Mouse (Mus musculus): Measurements from ENCODE around the gene Tmem233. TPM values are rescaled to one million over a fixed set of nuclear protein-coding genes. Genes with fewer than 3 reads are reported as not detected.

The Tmem233 gene
- polyA plus RNA-seq, 1 experiment from 2014 or later: 0.09 TPM

DNA sequence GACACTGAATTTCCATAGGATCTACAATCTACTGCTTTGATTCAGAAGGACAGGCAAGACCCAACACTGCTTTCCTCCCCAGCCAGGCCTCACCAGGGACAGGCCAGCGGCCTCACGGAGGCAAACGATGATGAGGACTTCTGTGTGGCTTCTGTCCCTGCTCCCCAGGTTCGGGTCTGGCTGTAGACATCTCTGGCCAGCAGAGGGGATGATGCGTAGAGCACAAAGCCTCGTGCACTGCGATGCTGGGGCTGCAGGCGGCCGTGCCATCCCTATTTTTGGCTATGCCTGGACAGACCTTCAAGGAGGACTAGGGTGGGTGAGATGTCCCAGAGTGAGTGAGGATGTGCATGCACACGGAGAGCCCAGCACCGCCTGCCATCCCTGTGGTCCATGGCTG, 68.8 kb downstream of the Tmem233 start:
- Histone ChIP-seq H3K4me3 (replicated peaks; ENCODE audit: low read length) (no peak overlapping the region), H3K9ac (ENCODE audit: low read length) (no peak overlapping the region), H3K27ac (ENCODE audit: low read length) (no peak overlapping the region), H3K27me3 (ENCODE audit: control insufficient read depth, insufficient read depth, low read length) (no peaks in the 10 kb centered on the region), H3K4me2 (ENCODE audit: low read depth, low read length) (no peak overlapping the region), H3K9me3 (replicated peaks; ENCODE audit: control insufficient read depth, low read length) (no peaks in the 10 kb centered on the region), H3K36me3 (ENCODE audit: control insufficient read depth, insufficient read depth, low read length) (peaks cover 41% of the 10 kb centered on the region), H3K4me1 (ENCODE audit: control insufficient read depth, insufficient read depth, low read length) (0 out of 2 replicates have a peak, but pooled peaks cover 3% of the 10 kb centered on the region)
- 90% methylated on average over 11 of the region's 11 CpGs for WGBS
- ATAC-seq (ENCODE audit: insufficient read depth, low FRiP score): no peak

- Histone ChIP-seq H3K9me3 (replicated peaks; ENCODE audit: control insufficient read depth, low read length) (no peaks in the 10 kb centered on the region), H3K27ac (ENCODE audit: low read length) (no peak overlapping the region), H3K4me2 (ENCODE audit: low read depth, low read length) (no peak overlapping the region), H3K9ac (ENCODE audit: low read length) (no peak overlapping the region), H3K4me3 (replicated peaks; ENCODE audit: low read length) (no peak overlapping the region), H3K36me3 (ENCODE audit: control insufficient read depth, insufficient read depth, low read length) (peaks cover 37% of the 10 kb centered on the region), H3K27me3 (ENCODE audit: control insufficient read depth, insufficient read depth, low read length) (no peaks in the 10 kb centered on the region), H3K4me1 (ENCODE audit: control insufficient read depth, insufficient read depth, low read length) (no peaks in the 10 kb centered on the region)
- 81% methylated on average over 8 of the region's 8 CpGs for WGBS
- ATAC-seq (ENCODE audit: insufficient read depth, low FRiP score): no peak
Observed at GRCm38 (mm10) chr5:116013821-116014220, 69.2 kb downstream of the Tmem233 start.

DNA sequence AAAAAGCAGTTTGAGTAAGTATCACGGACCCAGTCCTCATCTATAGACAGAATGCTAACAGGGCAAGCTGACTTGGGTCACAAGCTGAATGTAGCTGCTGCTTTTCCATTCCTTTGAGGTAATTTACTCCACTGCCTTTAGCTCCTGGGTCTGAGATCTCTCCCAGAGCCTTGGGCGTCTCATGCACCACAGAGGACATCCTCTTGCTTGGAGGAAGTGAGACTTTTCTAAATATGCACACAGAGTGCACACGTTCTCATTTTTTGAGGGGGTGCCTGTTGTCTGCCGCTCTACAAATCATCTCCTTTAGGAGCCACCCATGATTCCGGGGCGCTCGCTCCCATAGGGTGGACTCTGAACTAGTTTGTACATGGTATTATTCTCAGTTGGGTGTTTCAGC, 70.5 kb downstream of the Tmem233 start:
- no peak overlapping the region for H3K9ac ChIP-seq (ENCODE audit: low read length)
- no peak for ATAC-seq (ENCODE audit: insufficient read depth, low FRiP score)
- peaks cover 32% of the 10 kb centered on the region for H3K36me3 ChIP-seq (ENCODE audit: control insufficient read depth, insufficient read depth, low read length)
- no peak overlapping the region for H3K27ac ChIP-seq (ENCODE audit: low read length)
- H3K9me3 ChIP-seq (replicated peaks; ENCODE audit: control insufficient read depth, low read length): no peaks in the 10 kb centered on the region
- no peaks in the 10 kb centered on the region for H3K27me3 ChIP-seq (ENCODE audit: control insufficient read depth, insufficient read depth, low read length)
- H3K4me1 ChIP-seq (ENCODE audit: control insufficient read depth, insufficient read depth, low read length): no peaks in the 10 kb centered on the region
- WGBS: 86% methylated on average over 7 of the region's 7 CpGs
- no peak overlapping the region for H3K4me3 ChIP-seq (replicated peaks; ENCODE audit: low read length)
- H3K4me2 ChIP-seq (ENCODE audit: low read depth, low read length): no peak overlapping the region

- no peak overlapping the region for H3K4me2 ChIP-seq (ENCODE audit: low read depth, low read length)
- H3K4me1 ChIP-seq (ENCODE audit: control insufficient read depth, insufficient read depth, low read length): no peaks in the 10 kb centered on the region
- H3K27me3 ChIP-seq (ENCODE audit: control insufficient read depth, insufficient read depth, low read length): no peaks in the 10 kb centered on the region
- H3K4me3 ChIP-seq (replicated peaks; ENCODE audit: low read length): no peak overlapping the region
- peaks cover 24% of the 10 kb centered on the region for H3K36me3 ChIP-seq (ENCODE audit: control insufficient read depth, insufficient read depth, low read length)
- H3K9ac ChIP-seq (ENCODE audit: low read length): no peak overlapping the region
- WGBS: 90% methylated on average over 7 of the region's 7 CpGs
- ATAC-seq (ENCODE audit: insufficient read depth, low FRiP score): no peak
- H3K27ac ChIP-seq (ENCODE audit: low read length): no peak overlapping the region
- H3K9me3 ChIP-seq (replicated peaks; ENCODE audit: control insufficient read depth, low read length): no peaks in the 10 kb centered on the region
Observed at GRCm38 (mm10) chr5:116011700-116012099, 71.3 kb downstream of the Tmem233 start.

DNA sequence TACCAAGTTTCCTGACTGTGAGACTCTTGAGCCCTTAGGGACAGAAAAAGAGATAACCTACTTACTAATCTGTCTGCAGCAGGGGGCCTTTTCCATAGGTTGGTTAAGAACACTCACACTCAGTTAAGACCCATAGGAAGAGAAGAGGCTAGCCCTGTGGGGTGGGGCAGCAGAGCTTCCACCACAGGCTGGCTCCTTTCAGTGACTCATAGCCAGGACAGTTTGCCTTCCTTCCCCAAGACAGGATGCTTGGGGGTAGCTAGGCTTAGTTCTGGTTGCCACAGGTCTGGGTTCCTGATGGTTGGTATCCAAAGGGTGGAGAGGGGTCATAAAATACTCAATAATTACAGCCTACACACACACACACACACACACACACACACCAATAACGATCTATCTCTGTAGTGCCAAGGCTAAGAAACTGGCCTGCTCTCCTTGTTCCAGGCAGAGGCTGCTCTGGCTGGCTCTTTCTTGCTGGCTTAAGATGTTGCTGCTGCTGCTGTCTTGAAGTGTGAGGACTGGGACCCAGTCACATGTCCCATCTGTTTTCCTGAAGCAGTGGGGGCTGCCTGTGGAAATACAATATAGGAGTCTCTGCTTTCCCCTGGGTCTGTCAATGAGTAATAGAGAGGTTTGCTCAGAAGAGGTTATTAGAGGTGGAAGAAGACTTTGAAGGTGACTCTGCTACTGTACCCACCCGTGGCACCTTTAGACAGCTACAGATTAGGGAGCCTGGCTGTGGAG, 73.0 kb downstream of the Tmem233 start:
- peaks cover 19% of the 10 kb centered on the region for H3K36me3 ChIP-seq (ENCODE audit: control insufficient read depth, insufficient read depth, low read length)
- no peak overlapping the region for H3K4me3 ChIP-seq (replicated peaks; ENCODE audit: low read length)
- H3K4me2 ChIP-seq (ENCODE audit: low read depth, low read length): no peak overlapping the region
- WGBS: 78% methylated on average over 2 of the region's 2 CpGs
- H3K9me3 ChIP-seq (replicated peaks; ENCODE audit: control insufficient read depth, low read length): no peaks in the 10 kb centered on the region
- H3K27me3 ChIP-seq (ENCODE audit: control insufficient read depth, insufficient read depth, low read length): no peaks in the 10 kb centered on the region
- no peak for ATAC-seq (ENCODE audit: insufficient read depth, low FRiP score)
- no peaks in the 10 kb centered on the region for H3K4me1 ChIP-seq (ENCODE audit: control insufficient read depth, insufficient read depth, low read length)
- peak overlapping the region; percentile 68 for H3K27ac ChIP-seq (ENCODE audit: low read length)
- H3K9ac ChIP-seq (ENCODE audit: low read length): no peak overlapping the region

GRCm38 (mm10) chr5:116009091-116009851, 73.8 kb downstream of the Tmem233 start:
- peak; percentile 56; the same call in 1 of the 2 replicates for ATAC-seq (ENCODE audit: insufficient read depth, low FRiP score)
- H3K9ac ChIP-seq (ENCODE audit: low read length): no peak overlapping the region
- peaks cover 11% of the 10 kb centered on the region for H3K36me3 ChIP-seq (ENCODE audit: control insufficient read depth, insufficient read depth, low read length)
- no peaks in the 10 kb centered on the region for H3K9me3 ChIP-seq (replicated peaks; ENCODE audit: control insufficient read depth, low read length)
- no peaks in the 10 kb centered on the region for H3K27me3 ChIP-seq (ENCODE audit: control insufficient read depth, insufficient read depth, low read length)
- no peak overlapping the region for H3K4me3 ChIP-seq (replicated peaks; ENCODE audit: low read length)
- H3K4me2 ChIP-seq (ENCODE audit: low read depth, low read length): no peak overlapping the region
- H3K4me1 ChIP-seq (ENCODE audit: control insufficient read depth, insufficient read depth, low read length): no peaks in the 10 kb centered on the region
- 64% methylated on average over 15 of the region's 15 CpGs for WGBS
- H3K27ac ChIP-seq (ENCODE audit: low read length): peak overlapping the region; percentile 68

DNA sequence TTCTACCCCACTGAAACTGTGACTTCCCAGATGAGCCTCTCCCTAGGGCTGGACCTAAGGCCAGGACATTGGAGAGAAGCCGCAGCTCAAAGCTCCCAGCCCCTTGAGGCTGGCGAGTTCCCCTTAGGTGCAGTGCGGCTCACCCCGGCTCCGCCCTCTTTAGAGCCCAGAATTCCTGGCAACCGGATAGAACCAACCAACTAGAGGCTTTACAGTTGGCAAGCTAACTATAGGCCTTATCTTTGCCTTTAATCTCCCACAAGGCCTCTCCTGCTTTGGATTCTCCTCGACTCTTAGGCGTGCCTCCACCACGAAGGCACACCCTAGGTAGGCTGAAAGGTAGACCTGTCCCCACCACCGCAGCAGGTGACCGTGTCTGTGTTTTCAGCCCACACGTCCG, 75.3 kb downstream of the Tmem233 start:
- Histone ChIP-seq H3K27ac (ENCODE audit: low read length) (no peak overlapping the region; the same call in 1 of the 2 replicates), H3K9me3 (replicated peaks; ENCODE audit: control insufficient read depth, low read length) (no peaks in the 10 kb centered on the region), H3K27me3 (ENCODE audit: control insufficient read depth, insufficient read depth, low read length) (no peaks in the 10 kb centered on the region), H3K4me2 (ENCODE audit: low read depth, low read length) (no peak overlapping the region), H3K36me3 (ENCODE audit: control insufficient read depth, insufficient read depth, low read length) (no peaks in the 10 kb centered on the region), H3K4me1 (ENCODE audit: control insufficient read depth, insufficient read depth, low read length) (no peaks in the 10 kb centered on the region), H3K4me3 (replicated peaks; ENCODE audit: low read length) (no peak overlapping the region), H3K9ac (ENCODE audit: low read length) (no peak overlapping the region)
- peak; percentile 53; the same call in 1 of the 2 replicates for ATAC-seq (ENCODE audit: insufficient read depth, low FRiP score)
- WGBS: 77% methylated on average over 13 of the region's 13 CpGs

DNA sequence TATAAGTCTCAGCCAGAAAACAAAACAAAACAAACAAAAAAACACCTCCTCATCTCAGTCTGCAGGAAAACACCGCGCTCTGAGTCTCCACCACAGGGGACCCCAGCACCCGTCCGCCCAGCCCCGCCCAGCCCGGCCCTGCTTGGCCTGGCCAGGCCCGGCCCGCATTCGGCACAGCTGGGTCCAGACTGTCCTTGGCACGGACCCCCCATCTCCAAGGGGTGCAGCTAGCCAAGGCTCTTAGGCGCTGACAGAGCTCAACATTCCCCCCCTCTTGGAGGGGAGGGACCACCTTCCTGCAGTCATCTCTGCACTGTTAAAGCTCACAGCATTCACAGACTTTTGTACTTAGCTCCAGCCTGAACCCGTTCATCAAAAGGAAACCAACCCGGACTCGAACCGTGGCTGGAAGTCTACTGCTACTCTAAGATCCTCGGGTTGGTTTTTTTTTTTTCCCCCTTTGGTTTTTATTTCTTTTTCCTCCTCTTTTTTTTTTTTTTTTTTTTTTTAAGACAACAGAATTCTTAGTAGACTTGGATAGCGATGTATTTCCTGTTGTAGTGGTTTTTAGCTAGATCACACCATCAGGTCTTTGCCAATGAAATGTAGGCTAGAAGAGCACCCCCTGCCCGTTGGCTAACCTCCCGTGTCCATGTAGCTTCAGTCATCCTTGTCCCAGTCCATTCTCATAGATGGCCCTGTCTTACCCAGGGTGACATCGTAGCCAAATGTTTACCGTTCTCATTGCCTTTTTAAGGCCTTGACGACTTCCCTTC, 76.5 kb downstream of the Tmem233 start:
- peak; percentile 47; the same call in 1 of the 2 replicates for ATAC-seq (ENCODE audit: insufficient read depth, low FRiP score)
- no peaks in the 10 kb centered on the region for H3K4me1 ChIP-seq (ENCODE audit: control insufficient read depth, insufficient read depth, low read length)
- H3K36me3 ChIP-seq (ENCODE audit: control insufficient read depth, insufficient read depth, low read length): no peaks in the 10 kb centered on the region
- no peak overlapping the region for H3K4me3 ChIP-seq (replicated peaks; ENCODE audit: low read length)
- H3K4me2 ChIP-seq (ENCODE audit: low read depth, low read length): no peak overlapping the region
- no peaks in the 10 kb centered on the region for H3K9me3 ChIP-seq (replicated peaks; ENCODE audit: control insufficient read depth, low read length)
- WGBS: 59% methylated on average over 22 of the region's 22 CpGs
- H3K27me3 ChIP-seq (ENCODE audit: control insufficient read depth, insufficient read depth, low read length): no peaks in the 10 kb centered on the region
- H3K27ac ChIP-seq (ENCODE audit: low read length): no peak overlapping the region
- no peak overlapping the region for H3K9ac ChIP-seq (ENCODE audit: low read length)

GRCm38 (mm10) chr5:116004271-116004670, 78.8 kb downstream of the Tmem233 start:
- H3K4me3 ChIP-seq (replicated peaks; ENCODE audit: low read length): no peak overlapping the region
- H3K9ac ChIP-seq (ENCODE audit: low read length): no peak overlapping the region
- 85% methylated on average over 10 of the region's 10 CpGs for WGBS
- no peaks in the 10 kb centered on the region for H3K27me3 ChIP-seq (ENCODE audit: control insufficient read depth, insufficient read depth, low read length)
- H3K27ac ChIP-seq (ENCODE audit: low read length): no peak overlapping the region
- H3K4me2 ChIP-seq (ENCODE audit: low read depth, low read length): no peak overlapping the region
- H3K4me1 ChIP-seq (ENCODE audit: control insufficient read depth, insufficient read depth, low read length): no peaks in the 10 kb centered on the region
- no peaks in the 10 kb centered on the region for H3K9me3 ChIP-seq (replicated peaks; ENCODE audit: control insufficient read depth, low read length)
- ATAC-seq (ENCODE audit: insufficient read depth, low FRiP score): no peak
- H3K36me3 ChIP-seq (ENCODE audit: control insufficient read depth, insufficient read depth, low read length): no peaks in the 10 kb centered on the region

Data from stomach, embryonic 16.5 days (tissue).